Mouse (Mus musculus): ENCODE measurements around the gene Ulk3.
A peak's percentile ranks its signal among the peaks of the same experiment; 100 is the strongest.

Ulk3 gene

GRCm38 (mm10) chr9:57644442-57644943 lies 55.2 kb downstream of the Ulk3 start:
- DNase-seq (ENCODE audit: low spot score), result no peak

- peak; percentile 90 for DNase-seq (ENCODE audit: low spot score)
Observed at GRCm38 (mm10) chr9:57644944-57645893, 56.0 kb downstream of the Ulk3 start.

All from testis, postnatal 14 days (tissue).